Mouse (Mus musculus): ENCODE measurements at regions not wholly inside any gene's neighbourhood (a gene's known extent, or its start where the extent isn't known, plus 50 kb on each side); places are given as distances from the start of the nearest gene placed in this dataset.

- no peak overlapping the region for H3K27ac ChIP-seq (ENCODE audit: low read length)
- WGBS: 51% methylated on average over 7 of the region's 7 CpGs
- ATAC-seq: peak; percentile 88
- no peaks in the 10 kb centered on the region for H3K36me3 ChIP-seq (ENCODE audit: control insufficient read depth, insufficient read depth, low read length)
- H3K4me3 ChIP-seq (ENCODE audit: low read length): no peak overlapping the region
- no peaks in the 10 kb centered on the region for H3K9me3 ChIP-seq (ENCODE audit: control insufficient read depth, low read length)
- no peak overlapping the region for H3K9ac ChIP-seq (ENCODE audit: low read depth, low read length)
- H3K27me3 ChIP-seq (replicated peaks; ENCODE audit: control insufficient read depth, insufficient read depth, low read length): no peaks in the 10 kb centered on the region
- H3K4me1 ChIP-seq (ENCODE audit: control insufficient read depth, insufficient read depth, low read length): no peaks in the 10 kb centered on the region
- no peak overlapping the region for H3K4me2 ChIP-seq (ENCODE audit: low read depth, low read length)
Observed at GRCm38 (mm10) chr10:122539655-122540054, 91.4 kb downstream of the Avpr1a start.

GRCm38 (mm10) chr10:122542573-122542972 is 94.3 kb downstream of the Avpr1a start:
- no peaks in the 10 kb centered on the region for H3K36me3 ChIP-seq (ENCODE audit: control insufficient read depth, insufficient read depth, low read length)
- H3K27me3 ChIP-seq (replicated peaks; ENCODE audit: control insufficient read depth, insufficient read depth, low read length): no peaks in the 10 kb centered on the region
- WGBS: 68% methylated on average over 9 of the region's 9 CpGs
- H3K4me2 ChIP-seq (ENCODE audit: low read depth, low read length): no peak overlapping the region
- no peak overlapping the region for H3K9ac ChIP-seq (ENCODE audit: low read depth, low read length)
- H3K27ac ChIP-seq (ENCODE audit: low read length): no peak overlapping the region
- no peaks in the 10 kb centered on the region for H3K4me1 ChIP-seq (ENCODE audit: control insufficient read depth, insufficient read depth, low read length)
- H3K9me3 ChIP-seq (ENCODE audit: control insufficient read depth, low read length): no peaks in the 10 kb centered on the region
- ATAC-seq: no peak
- no peak overlapping the region for H3K4me3 ChIP-seq (ENCODE audit: low read length)

GRCm38 (mm10) chr10:122544096-122544720 is 95.9 kb downstream of the Avpr1a start:
- Histone ChIP-seq H3K36me3 (ENCODE audit: control insufficient read depth, insufficient read depth, low read length) (no peaks in the 10 kb centered on the region), H3K27ac (ENCODE audit: low read length) (no peak overlapping the region), H3K4me2 (ENCODE audit: low read depth, low read length) (peak overlapping the region; percentile 28), H3K9me3 (ENCODE audit: control insufficient read depth, low read length) (no peaks in the 10 kb centered on the region), H3K27me3 (replicated peaks; ENCODE audit: control insufficient read depth, insufficient read depth, low read length) (no peaks in the 10 kb centered on the region), H3K4me1 (ENCODE audit: control insufficient read depth, insufficient read depth, low read length) (no peaks in the 10 kb centered on the region), H3K4me3 (ENCODE audit: low read length) (peak overlapping the region; percentile 19), H3K9ac (ENCODE audit: low read depth, low read length) (no peak overlapping the region)
- ATAC-seq: peak; percentile 72
- 26% methylated on average over 16 of the region's 16 CpGs for WGBS

GRCm38 (mm10) chr10:122545029-122545428 is 96.7 kb downstream of the Avpr1a start:
- WGBS: 86% methylated on average over 6 of the region's 6 CpGs
- no peaks in the 10 kb centered on the region for H3K4me1 ChIP-seq (ENCODE audit: control insufficient read depth, insufficient read depth, low read length)
- H3K27me3 ChIP-seq (replicated peaks; ENCODE audit: control insufficient read depth, insufficient read depth, low read length): no peaks in the 10 kb centered on the region
- no peaks in the 10 kb centered on the region for H3K36me3 ChIP-seq (ENCODE audit: control insufficient read depth, insufficient read depth, low read length)
- H3K9me3 ChIP-seq (ENCODE audit: control insufficient read depth, low read length): no peaks in the 10 kb centered on the region
- H3K4me2 ChIP-seq (ENCODE audit: low read depth, low read length): no peak overlapping the region
- no peak overlapping the region for H3K9ac ChIP-seq (ENCODE audit: low read depth, low read length)
- no peak for ATAC-seq
- no peak overlapping the region for H3K4me3 ChIP-seq (ENCODE audit: low read length)
- H3K27ac ChIP-seq (ENCODE audit: low read length): no peak overlapping the region

- H3K27me3 ChIP-seq (replicated peaks; ENCODE audit: control insufficient read depth, insufficient read depth, low read length): no peaks in the 10 kb centered on the region
- no peak overlapping the region for H3K27ac ChIP-seq (ENCODE audit: low read length)
- no peaks in the 10 kb centered on the region for H3K9me3 ChIP-seq (ENCODE audit: control insufficient read depth, low read length)
- H3K9ac ChIP-seq (ENCODE audit: low read depth, low read length): no peak overlapping the region
- H3K4me1 ChIP-seq (ENCODE audit: control insufficient read depth, insufficient read depth, low read length): no peaks in the 10 kb centered on the region
- no peak for ATAC-seq
- WGBS: 67% methylated on average over 5 of the region's 5 CpGs
- no peaks in the 10 kb centered on the region for H3K36me3 ChIP-seq (ENCODE audit: control insufficient read depth, insufficient read depth, low read length)
- no peak overlapping the region for H3K4me3 ChIP-seq (ENCODE audit: low read length)
- H3K4me2 ChIP-seq (ENCODE audit: low read depth, low read length): no peak overlapping the region
Observed at GRCm38 (mm10) chr10:122551586-122551985, 103.3 kb downstream of the Avpr1a start.

- ATAC-seq: peak; percentile 72
- H3K4me2 ChIP-seq (ENCODE audit: low read depth, low read length): no peak overlapping the region
Observed at GRCm38 (mm10) chr10:122553124-122553822, 105.0 kb downstream of the Avpr1a start.

GRCm38 (mm10) chr10:122553851-122554250 is 105.6 kb downstream of the Avpr1a start:
- Histone ChIP-seq H3K4me2 (ENCODE audit: low read depth, low read length) (no peak overlapping the region), H3K4me1 (ENCODE audit: control insufficient read depth, insufficient read depth, low read length) (no peaks in the 10 kb centered on the region), H3K27ac (ENCODE audit: low read length) (no peak overlapping the region), H3K9ac (ENCODE audit: low read depth, low read length) (no peak overlapping the region), H3K36me3 (ENCODE audit: control insufficient read depth, insufficient read depth, low read length) (no peaks in the 10 kb centered on the region), H3K4me3 (ENCODE audit: low read length) (no peak overlapping the region), H3K9me3 (ENCODE audit: control insufficient read depth, low read length) (no peaks in the 10 kb centered on the region), H3K27me3 (replicated peaks; ENCODE audit: control insufficient read depth, insufficient read depth, low read length) (no peaks in the 10 kb centered on the region)
- WGBS: 51% methylated on average over 2 of the region's 2 CpGs
- no peak for ATAC-seq

More at GRCm38 (mm10) chr10:122553124-122553822, 105.0 kb downstream of the Avpr1a start:
- H3K27ac ChIP-seq (ENCODE audit: low read length): no peak overlapping the region
- H3K27me3 ChIP-seq (replicated peaks; ENCODE audit: control insufficient read depth, insufficient read depth, low read length): no peaks in the 10 kb centered on the region
- H3K4me1 ChIP-seq (ENCODE audit: control insufficient read depth, insufficient read depth, low read length): no peaks in the 10 kb centered on the region
- no peak overlapping the region for H3K9ac ChIP-seq (ENCODE audit: low read depth, low read length)
- WGBS: 43% methylated on average over 2 of the region's 2 CpGs
- H3K9me3 ChIP-seq (ENCODE audit: control insufficient read depth, low read length): no peaks in the 10 kb centered on the region
- no peak overlapping the region for H3K4me3 ChIP-seq (ENCODE audit: low read length)
- no peaks in the 10 kb centered on the region for H3K36me3 ChIP-seq (ENCODE audit: control insufficient read depth, insufficient read depth, low read length)

GRCm38 (mm10) chr10:122558660-122559059 is 110.4 kb downstream of the Avpr1a start:
- 91% methylated on average over 1 of the region's 1 CpGs for WGBS
- no peak for ATAC-seq
- Histone ChIP-seq H3K4me2 (ENCODE audit: low read depth, low read length) (no peak overlapping the region), H3K9me3 (ENCODE audit: control insufficient read depth, low read length) (no peaks in the 10 kb centered on the region), H3K27me3 (replicated peaks; ENCODE audit: control insufficient read depth, insufficient read depth, low read length) (no peaks in the 10 kb centered on the region), H3K27ac (ENCODE audit: low read length) (no peak overlapping the region), H3K4me1 (ENCODE audit: control insufficient read depth, insufficient read depth, low read length) (peaks cover 3% of the 10 kb centered on the region; the same call in 1 of the 2 replicates), H3K36me3 (ENCODE audit: control insufficient read depth, insufficient read depth, low read length) (no peaks in the 10 kb centered on the region), H3K4me3 (ENCODE audit: low read length) (no peak overlapping the region), H3K9ac (ENCODE audit: low read depth, low read length) (no peak overlapping the region)

GRCm38 (mm10) chr10:122560001-122560695 is 111.8 kb downstream of the Avpr1a start:
- Histone ChIP-seq H3K27me3 (replicated peaks; ENCODE audit: control insufficient read depth, insufficient read depth, low read length) (no peaks in the 10 kb centered on the region), H3K9ac (ENCODE audit: low read depth, low read length) (no peak overlapping the region), H3K36me3 (ENCODE audit: control insufficient read depth, insufficient read depth, low read length) (no peaks in the 10 kb centered on the region), H3K4me3 (ENCODE audit: low read length) (no peak overlapping the region), H3K27ac (ENCODE audit: low read length) (no peak overlapping the region), H3K4me1 (ENCODE audit: control insufficient read depth, insufficient read depth, low read length) (peaks cover 3% of the 10 kb centered on the region; the same call in 1 of the 2 replicates), H3K9me3 (ENCODE audit: control insufficient read depth, low read length) (no peaks in the 10 kb centered on the region), H3K4me2 (ENCODE audit: low read depth, low read length) (no peak overlapping the region)
- ATAC-seq: peak; percentile 94
- WGBS: 58% methylated on average over 10 of the region's 10 CpGs

Measured in intestine, embryonic 16.5 days (tissue).